Mouse (Mus musculus): ENCODE results near the gene Ggn. TPM values are rescaled to one million over a fixed set of nuclear protein-coding genes. Genes with fewer than 3 reads are reported as not detected.
"Not testable (repeated sequence)": the region's sequence is repeated elsewhere in the genome, so short reads cannot be mapped to it uniquely, and the experiment has no call there.

The Ggn gene
- total RNA-seq, 2 experiments from 2014 or later: 1.4 to 1.8 TPM

DNA sequence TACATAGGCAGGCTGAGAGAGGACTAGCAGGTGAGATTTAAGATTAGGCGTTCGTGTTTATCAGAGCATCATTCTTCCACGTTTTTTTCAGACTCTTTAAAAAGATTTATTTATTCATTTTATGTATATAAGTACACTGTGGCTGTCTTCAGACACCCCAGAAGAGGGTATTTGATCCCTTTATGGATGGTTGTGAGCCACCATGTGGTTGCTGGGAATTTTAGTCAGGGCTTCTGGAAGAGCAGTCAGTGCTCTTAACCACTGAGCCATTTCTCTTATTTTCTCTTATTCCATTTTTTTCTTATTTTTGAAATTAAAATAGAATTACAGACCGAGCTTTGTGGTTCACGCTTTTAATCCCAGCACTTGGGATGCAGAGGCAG, 10.8 kb downstream of the Ggn start:
- TF ChIP-seq CTCF (IDR thresholded peaks at IDR 0.05): no peak

DNA sequence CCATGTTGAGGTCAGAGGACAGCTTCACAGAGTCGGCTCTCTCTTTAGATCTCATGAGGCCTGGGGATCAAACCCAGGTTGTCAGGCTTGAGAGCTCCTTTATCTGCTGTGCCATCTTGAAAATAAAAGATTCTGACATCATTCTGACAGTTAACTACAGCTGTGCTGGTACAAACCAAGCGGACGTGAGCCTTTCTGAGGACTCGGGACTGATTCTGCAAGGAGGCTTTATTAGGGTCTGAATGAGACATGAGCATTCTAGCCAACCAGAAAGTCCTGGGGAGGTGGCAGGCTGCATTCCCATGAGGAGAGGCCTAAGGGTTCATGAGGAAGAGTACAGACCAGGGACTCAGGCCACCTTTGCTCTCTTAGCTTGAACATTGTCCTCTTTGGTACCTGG, 11.3 kb downstream of the Ggn start:
- not testable (repeated sequence) for DNase-seq (ENCODE audit: extremely low spot score in 1 of 2, low spot score in 2 of 2); H3K27ac ChIP-seq; H3K4me3 ChIP-seq
- intact Hi-C loops (cut with DNase I): loop anchor here (2.0 kb wide), 2 partner anchors 57 to 119 kb away; partner anchors contain the start of gene Yif1b

More for the DNA sequence above, 10.8 kb downstream of the Ggn start:
- H3K4me3 ChIP-seq: peak overlapping the region; percentile 87
- H3K27ac ChIP-seq: peak overlapping the region; percentile 78
- intact Hi-C loops (cut with DNase I): loop anchor here (2.0 kb wide), 2 partner anchors 58 to 120 kb away; partner anchors contain the start of gene Yif1b
- DNase-seq (ENCODE audit: extremely low spot score in 1 of 2, low spot score in 2 of 2): no peak

DNA sequence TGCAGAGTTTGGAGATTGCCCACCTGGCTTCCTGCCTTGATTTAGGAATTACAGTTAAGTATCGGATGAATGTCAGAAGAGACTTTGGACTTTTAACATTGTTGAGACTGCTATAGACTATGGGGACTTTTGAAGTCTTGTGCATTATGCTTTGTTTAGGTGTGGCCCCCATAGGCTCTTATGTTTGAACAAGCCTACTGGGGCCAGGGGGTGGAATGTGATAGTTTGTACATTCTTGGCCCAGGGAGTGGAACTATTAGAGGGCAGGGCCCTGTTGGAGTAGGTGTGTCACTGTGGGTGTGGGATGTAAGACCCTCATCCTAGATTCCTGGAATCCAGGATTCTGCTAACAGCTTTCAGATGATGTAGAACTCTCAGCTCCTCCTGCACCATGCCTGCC, 24.2 kb downstream of the Ggn start:
- intact Hi-C loops (cut with DNase I); H3K27ac ChIP-seq; DNase-seq (ENCODE audit: extremely low spot score in 1 of 2, low spot score in 2 of 2); H3K4me3 ChIP-seq: not testable (repeated sequence)

GRCm38 (mm10) chr7:29202577-29202976, 32.6 kb downstream of the Ggn start:
- no peak for TF ChIP-seq CTCF (IDR thresholded peaks at IDR 0.05)
- DNase-seq (ENCODE audit: extremely low spot score in 1 of 2, low spot score in 2 of 2): no peak
- intact Hi-C loops (cut with DNase I): loop anchor here (10.0 kb wide), 1 partner anchor 512 kb away; no protein-coding TSS in a partner anchor
- Histone ChIP-seq H3K27ac (no peak overlapping the region), H3K4me3 (no peak overlapping the region)

DNA sequence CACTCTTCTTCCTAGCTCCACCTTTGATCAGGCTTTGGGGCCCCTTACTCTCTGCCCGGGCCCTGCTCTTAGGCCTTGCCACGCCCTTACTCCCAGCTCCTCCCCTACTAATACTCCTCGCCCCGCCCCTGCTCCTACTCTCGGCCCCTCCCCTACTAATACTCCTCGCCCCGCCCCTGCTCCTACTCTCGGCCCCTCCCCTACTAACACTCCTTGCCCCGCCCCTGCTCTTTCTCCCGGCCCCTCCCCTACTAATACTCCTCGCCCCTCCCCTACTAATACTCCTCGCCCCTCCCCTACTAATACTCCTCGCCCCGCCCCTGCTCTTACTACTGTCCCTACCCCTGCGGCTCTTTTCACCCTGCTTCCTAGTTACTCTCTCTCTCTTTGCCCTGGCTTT, 41.0 kb downstream of the Ggn start:
- H3K27ac ChIP-seq; intact Hi-C loops (cut with DNase I); DNase-seq (ENCODE audit: extremely low spot score in 1 of 2, low spot score in 2 of 2): not testable (repeated sequence)
- H3K4me3 ChIP-seq: peak overlapping the region; percentile 38

- H3K27ac ChIP-seq: no peak overlapping the region
- intact Hi-C loops (cut with DNase I): no loop called here
- no peak for TF ChIP-seq CTCF (IDR thresholded peaks at IDR 0.05)
- DNase-seq (ENCODE audit: extremely low spot score in 1 of 2, low spot score in 2 of 2): peak; percentile 26 to 38
- H3K4me3 ChIP-seq: peak overlapping the region; percentile 38
These were observed 41.6 kb downstream of the Ggn start for GRCm38 (mm10) chr7:29211415-29212198.

- no peak overlapping the region for H3K4me3 ChIP-seq
- intact Hi-C loops (cut with DNase I): no loop called here
- TF ChIP-seq CTCF (IDR thresholded peaks at IDR 0.05): no peak
- no peak for DNase-seq (ENCODE audit: extremely low spot score in 1 of 2, low spot score in 2 of 2)
- no peak overlapping the region for H3K27ac ChIP-seq
These were observed 42.3 kb downstream of the Ggn start for GRCm38 (mm10) chr7:29212199-29212765.

DNA sequence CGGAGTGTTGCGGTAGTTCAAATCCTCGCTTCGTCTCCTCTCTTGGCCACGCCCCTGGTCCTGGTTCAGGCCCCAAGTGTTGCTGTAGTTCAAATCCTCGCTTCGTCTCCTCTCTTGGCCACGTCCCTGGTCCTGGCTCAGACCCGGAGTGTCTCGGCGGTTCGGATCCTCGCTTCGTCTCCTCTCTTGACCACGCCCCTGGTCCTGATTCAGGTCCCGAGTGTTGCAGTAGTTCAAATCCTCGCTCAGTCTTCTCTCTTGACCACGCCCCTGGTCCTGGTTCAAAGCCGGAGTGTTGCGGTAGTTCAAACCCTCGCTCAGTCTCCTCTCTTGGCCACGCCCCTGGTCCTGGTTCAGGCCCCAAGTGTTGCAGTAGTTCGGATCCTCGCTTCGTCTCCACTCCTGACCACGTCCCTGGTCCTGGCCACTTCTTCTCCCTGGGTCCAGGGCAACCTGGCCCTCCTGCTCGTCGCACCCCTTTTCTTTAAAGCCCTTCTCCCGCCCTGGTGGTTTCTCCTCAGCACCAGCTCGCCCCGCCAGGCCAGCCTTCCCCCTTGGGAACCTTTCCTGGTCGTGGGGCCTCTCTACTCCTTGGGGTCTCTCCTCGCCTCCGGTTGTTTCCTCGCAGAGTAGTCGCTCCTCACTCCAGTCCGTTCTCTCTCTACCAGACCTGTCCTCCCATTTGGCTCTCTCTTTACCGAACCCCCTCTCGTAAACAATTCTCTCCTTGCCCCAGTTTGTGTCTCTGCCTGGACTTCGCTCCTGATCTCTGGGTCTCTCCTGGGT, 43.0 kb downstream of the Ggn start:
- intact Hi-C loops (cut with DNase I); H3K27ac ChIP-seq; DNase-seq (ENCODE audit: extremely low spot score in 1 of 2, low spot score in 2 of 2); H3K4me3 ChIP-seq: not testable (repeated sequence)

- intact Hi-C loops (cut with DNase I): no loop called here
- Histone ChIP-seq H3K27ac (no peak within 1 kb of the TSS), H3K4me3 (no peak within 1 kb of the TSS)
- no peak for TF ChIP-seq CTCF (IDR thresholded peaks at IDR 0.05)
- no peak for DNase-seq (ENCODE audit: extremely low spot score in 1 of 2, low spot score in 2 of 2)
These were observed 43.7 kb downstream of the Ggn start, which contains the start of gene Catsperg1 for GRCm38 (mm10) chr7:29213675-29214082. Catsperg1 (minus strand) TSS chr7:29214035.

- DNase-seq (ENCODE audit: extremely low spot score in 1 of 2, low spot score in 2 of 2): no peak
- no peak for TF ChIP-seq CTCF (IDR thresholded peaks at IDR 0.05)
- Histone ChIP-seq H3K27ac (no peak overlapping the region), H3K4me3 (no peak overlapping the region)
- intact Hi-C loops (cut with DNase I): no loop called here
These were observed 44.2 kb downstream of the Ggn start for GRCm38 (mm10) chr7:29214236-29214635.

DNA sequence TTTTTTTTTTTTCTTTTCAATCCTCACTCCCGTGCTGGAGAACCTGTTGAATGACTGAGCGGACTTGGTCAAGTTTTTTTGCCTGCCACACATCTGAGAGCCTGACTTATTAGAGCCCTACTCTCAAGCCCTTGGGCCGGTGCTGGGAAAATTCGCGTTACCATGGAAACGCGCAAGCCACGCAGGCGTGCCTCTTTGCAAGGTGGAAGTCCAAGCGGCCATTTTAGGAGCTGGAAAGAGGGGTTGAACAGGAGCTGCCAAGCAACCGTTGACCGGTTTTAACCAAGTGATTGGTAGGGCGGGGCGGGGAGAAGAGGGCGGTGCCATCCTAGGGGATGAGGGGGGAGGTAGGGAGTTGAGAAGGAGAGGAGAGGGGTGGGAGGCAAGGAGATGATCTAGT, 44.8 kb downstream of the Ggn start:
- intact Hi-C loops (cut with DNase I): no loop called here
- no peak for TF ChIP-seq CTCF (IDR thresholded peaks at IDR 0.05)
- Histone ChIP-seq H3K4me3 (no peak overlapping the region), H3K27ac (no peak overlapping the region)
- DNase-seq (ENCODE audit: extremely low spot score in 1 of 2, low spot score in 2 of 2): no peak

Other genes starting within 250 kb of the Ggn start
- 100 to 1,000 TPM; 196 to 199 TPM for gene Actn4, start 207.9 kb upstream of the Ggn start, total RNA-seq (2021)
- 100 to 1,000 TPM; 179 to 192 TPM for gene Eif3k, start 188.3 kb upstream of the Ggn start, total RNA-seq (2021)
- 1 to 10 TPM; 1.8 to 2.3 TPM for gene Map4k1, start 188.2 kb upstream of the Ggn start, total RNA-seq (2021)
- gene Ryr1, start 45.0 kb upstream of the Ggn start, total RNA-seq (2021): 10 to 100 TPM in 1 of 2 experiments, 1 to 10 TPM in 1; 7.7 to 10.5 TPM
- gene Rasgrp4, start 35.4 kb upstream of the Ggn start, total RNA-seq (2021): 1 to 10 TPM; 1.2 to 1.4 TPM
- gene Fam98c, start 14.0 kb upstream of the Ggn start, total RNA-seq (2021): 10 to 100 TPM; 34.3 to 38.3 TPM
- 10 to 100 TPM; 56.0 to 59.3 TPM for gene Spred3, start 201 bp downstream of the Ggn start, total RNA-seq (2021)
- gene Psmd8, start 10.5 kb downstream of the Ggn start, total RNA-seq (2021): 100 to 1,000 TPM; 128 to 132 TPM
- 1 to 10 TPM; 1.3 TPM for gene Catsperg1, start 43.8 kb downstream of the Ggn start, total RNA-seq (2021)
- 1 to 10 TPM; 2.9 to 3.3 TPM for gene Kcnk6, start 62.3 kb downstream of the Ggn start, total RNA-seq (2021)
- 10 to 100 TPM; 44.3 to 47.2 TPM for gene Yif1b, start 68.1 kb downstream of the Ggn start, total RNA-seq (2021)
- gene 2200002D01Rik, start 78.3 kb downstream of the Ggn start, total RNA-seq (2021): under 1 TPM in 1 of 2 experiments, not detected in 1; 0.32 TPM
- gene Spint2, start 111.7 kb downstream of the Ggn start, total RNA-seq (2021): 10 to 100 TPM; 26.4 to 27.8 TPM
- 10 to 100 TPM; 15.1 to 18.2 TPM for gene Ppp1r14a, start 119.1 kb downstream of the Ggn start, total RNA-seq (2021)
- gene Dpf1, start 133.7 kb downstream of the Ggn start, total RNA-seq (2021): 100 to 1,000 TPM; 114 to 128 TPM